9 mouse cellular contexts compared by ENCODE assay signal in the genomic region with DNA sequence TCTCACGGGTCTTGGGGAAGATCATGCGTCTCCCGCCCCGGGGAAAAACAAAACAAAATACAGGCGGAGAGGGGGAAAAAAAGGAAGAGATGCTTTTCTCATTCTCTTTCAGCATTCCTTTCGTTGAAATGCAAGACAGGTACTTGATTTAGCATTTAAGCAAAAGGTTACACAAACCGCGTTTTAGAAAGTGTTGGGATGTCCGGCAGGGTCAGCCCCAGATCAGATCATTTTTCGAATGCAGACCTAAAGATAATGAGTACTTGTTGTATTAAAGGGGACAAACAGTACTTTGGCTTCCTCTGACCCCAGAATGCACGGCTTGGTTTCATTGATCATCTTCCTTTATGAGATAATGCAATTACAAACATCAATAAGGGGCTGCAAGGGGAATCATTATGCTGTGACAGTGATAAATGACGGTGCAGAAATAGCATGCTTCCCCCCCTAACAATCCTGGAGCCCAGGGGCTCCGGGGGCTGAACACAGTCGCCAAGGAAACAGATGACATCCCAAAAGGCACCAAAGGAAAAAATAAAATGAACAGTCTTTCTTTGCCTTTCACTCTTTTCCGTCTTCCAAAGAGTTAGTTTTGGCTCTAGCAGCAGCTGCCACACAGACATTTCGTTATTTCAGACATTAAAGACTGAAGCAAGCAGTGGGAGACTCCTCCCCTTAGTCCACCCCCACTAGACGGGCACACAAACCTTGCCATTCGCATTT.
A peak's percentile ranks its signal among the peaks of the same experiment; 100 is the strongest.
DNase-seq lines count a peak whose midpoint lies in the region; ATAC-seq and TF ChIP-seq lines count a peak whose summit lies in the region.
"Had no signal": no experiment of that assay in that cellular context is flagged by ENCODE, and none has a peak within 500 bp of the region (broad histone marks: within the 10 kb centered on the region; RNA-seq: fewer than 3 reads in every experiment).

No protein-coding gene starts in this region.

- no peaks in the 10 kb centered on the region for H3K36me3 ChIP-seq in heart, embryonic 12.5 days
- H3K36me3 ChIP-seq in heart, adult 2 months (ENCODE audit: control insufficient read depth, insufficient read depth, low read length), result no peaks in the 10 kb centered on the region
- no peaks in the 10 kb centered on the region for H3K36me3 ChIP-seq in embryonic facial prominence, embryonic 14.5 days (ENCODE audit: control insufficient read depth, insufficient read depth, low read length)
- H3K36me3 ChIP-seq in liver, embryonic 13.5 days, result no peaks in the 10 kb centered on the region
- H3K36me3 ChIP-seq: G1E had no signal

- intact Hi-C loops in heart, adult 2 months (cut with DNase I), result loop anchor here (10.0 kb wide), 2 partner anchors 920 to 1190 kb away; partner anchors contain the start of gene Etaa1

- H3K4me3 ChIP-seq in heart, embryonic 12.5 days, result peak overlapping the region; percentile 56
- H3K4me3 ChIP-seq in heart, adult 2 months, result no peak overlapping the region
- peak overlapping the region; percentile 24 for H3K4me3 ChIP-seq in embryonic facial prominence, embryonic 14.5 days (ENCODE audit: low read depth, low read length)
- H3K4me3 ChIP-seq in liver, embryonic 13.5 days (replicated peaks), result peak overlapping the region; percentile 27

- no peak for TF ChIP-seq POLR2A in heart, adult 2 months (IDR thresholded peaks at IDR 0.05; ENCODE audit: insufficient read depth, low read depth, low read length)

- H3K79me2 ChIP-seq in heart, adult 2 months (replicated peaks; ENCODE audit: control insufficient read depth, insufficient read depth, low read length), result no peaks in the 10 kb centered on the region

- peak overlapping the region; percentile 92 for H3K4me2 ChIP-seq in heart, embryonic 12.5 days
- peak overlapping the region; percentile 82 for H3K4me2 ChIP-seq in embryonic facial prominence, embryonic 14.5 days (ENCODE audit: low read depth, low read length)
- H3K4me2 ChIP-seq in liver, embryonic 13.5 days, result peak overlapping the region; percentile 68

- H3K4me1 ChIP-seq in heart, embryonic 12.5 days (replicated peaks), result peaks cover 36% of the 10 kb centered on the region
- peaks cover 3% of the 10 kb centered on the region for H3K4me1 ChIP-seq in heart, adult 2 months (ENCODE audit: control insufficient read depth, insufficient read depth, low read length)
- H3K4me1 ChIP-seq in embryonic facial prominence, embryonic 14.5 days (ENCODE audit: control insufficient read depth, insufficient read depth, low read length), result peaks cover 16% of the 10 kb centered on the region; the same call in 1 of the 2 replicates
- peaks cover 30% of the 10 kb centered on the region for H3K4me1 ChIP-seq in liver, embryonic 13.5 days (replicated peaks)

- H3K27me3 ChIP-seq in heart, embryonic 12.5 days (replicated peaks), result peaks cover 11% of the 10 kb centered on the region; the same call in 1 of the 2 replicates
- peaks cover 15% of the 10 kb centered on the region for H3K27me3 ChIP-seq in heart, adult 2 months (ENCODE audit: control insufficient read depth, insufficient read depth, low read length)
- H3K27me3 ChIP-seq in embryonic facial prominence, embryonic 14.5 days (replicated peaks; ENCODE audit: control insufficient read depth, insufficient read depth, low read length), result peaks cover 50% of the 10 kb centered on the region
- peaks cover 86% of the 10 kb centered on the region for H3K27me3 ChIP-seq in liver, embryonic 13.5 days

- H3K9me3 ChIP-seq in heart, embryonic 12.5 days (replicated peaks), result no peaks in the 10 kb centered on the region
- no peaks in the 10 kb centered on the region for H3K9me3 ChIP-seq in embryonic facial prominence, embryonic 14.5 days (ENCODE audit: control insufficient read depth, low read length)
- no peaks in the 10 kb centered on the region for H3K9me3 ChIP-seq in liver, embryonic 13.5 days (replicated peaks)
- H3K9me3 ChIP-seq: G1E had no signal

- 5% methylated on average over 18 of the region's 18 CpGs for WGBS in heart, embryonic 12.5 days
- WGBS in heart, adult 2 months, result 41% methylated on average over 18 of the region's 18 CpGs
- WGBS in embryonic facial prominence, embryonic 14.5 days, result 3% methylated on average over 18 of the region's 18 CpGs
- 2% methylated on average over 18 of the region's 18 CpGs for WGBS in liver, embryonic 13.5 days (ENCODE audit: insufficient replicate concordance)

- H3K27ac ChIP-seq in heart, embryonic 12.5 days (ENCODE audit: poor library complexity, severe bottlenecking), result no peak overlapping the region
- no peak overlapping the region for H3K27ac ChIP-seq in heart, adult 2 months
- peak overlapping the region; percentile 63 for H3K27ac ChIP-seq in embryonic facial prominence, embryonic 14.5 days (replicated peaks; ENCODE audit: low read depth, low read length)
- H3K27ac ChIP-seq in liver, embryonic 13.5 days, result no peak overlapping the region

- peak overlapping the region; percentile 78 for H3K9ac ChIP-seq in heart, embryonic 12.5 days
- no peak overlapping the region for H3K9ac ChIP-seq in heart, adult 2 months (ENCODE audit: low read depth, low read length)
- H3K9ac ChIP-seq in embryonic facial prominence, embryonic 14.5 days (ENCODE audit: low read depth, low read length), result peak overlapping the region; percentile 49
- H3K9ac ChIP-seq in liver, embryonic 13.5 days, result no peak overlapping the region

- no peak for TF ChIP-seq CTCF in heart, adult 2 months (IDR thresholded peaks at IDR 0.05)

- TF ChIP-seq EP300 in heart, adult 2 months (IDR thresholded peaks at IDR 0.05; ENCODE audit: insufficient read depth, low read depth, low read length), result no peak

- ATAC-seq in heart, embryonic 12.5 days (ENCODE audit: insufficient number of reproducible peaks, low FRiP score), result no peak
- no peak for ATAC-seq in embryonic facial prominence, embryonic 14.5 days (ENCODE audit: low read depth)
- ATAC-seq in liver, embryonic 13.5 days (ENCODE audit: low read depth), result no peak

- DNase-seq in heart, adult 2 months, result no peak
- peak; percentile 10 for DNase-seq in R1 (ENCODE audit: low read depth, low spot score)
- DNase-seq in embryonic facial prominence, embryonic 14.5 days (ENCODE audit: low spot score), result peak; percentile 54
- no peak for DNase-seq in liver, embryonic 13.5 days
- no peak for DNase-seq in yolk sac, embryonic 10.5 days (ENCODE audit: low spot score)
- DNase-seq in Muller cell, postnatal 12 days (ENCODE audit: inconsistent ontology term), result no peak
- no peak for DNase-seq in right cerebral cortex, postnatal 14 days

Comparison
In these comparisons a context has a peak if more than half of its experiments do, and no peak if none do; other contexts are left out.
1. H3K9ac ChIP-seq: peak in heart, embryonic 12.5 days (single experiment) and embryonic facial prominence, embryonic 14.5 days (single experiment); none in heart, adult 2 months (single experiment) and liver, embryonic 13.5 days (single experiment).
2. DNase-seq: peak in R1 (single experiment) and embryonic facial prominence, embryonic 14.5 days (single experiment); none in heart, adult 2 months (0 of 2), liver, embryonic 13.5 days (single experiment), yolk sac, embryonic 10.5 days (single experiment), Muller cell, postnatal 12 days (single experiment) and right cerebral cortex, postnatal 14 days (single experiment).
3. Peak in every context shown above with its lines, with median percentiles within 50 percentile points of each other: H3K4me2 ChIP-seq.